Mouse (Mus musculus): Measurements from ENCODE around the gene Heca. TPM values are rescaled to one million over a fixed set of nuclear protein-coding genes. Genes with fewer than 3 reads are reported as not detected.
A peak's percentile ranks its signal among the peaks of the same experiment; 100 is the strongest.
"Not testable (repeated sequence)": the region's sequence is repeated elsewhere in the genome, so short reads cannot be mapped to it uniquely, and the experiment has no call there.

Heca gene
- 10 to 100 TPM; 17.4 to 22.7 (median 20.4) TPM for total RNA-seq (2022)

DNA sequence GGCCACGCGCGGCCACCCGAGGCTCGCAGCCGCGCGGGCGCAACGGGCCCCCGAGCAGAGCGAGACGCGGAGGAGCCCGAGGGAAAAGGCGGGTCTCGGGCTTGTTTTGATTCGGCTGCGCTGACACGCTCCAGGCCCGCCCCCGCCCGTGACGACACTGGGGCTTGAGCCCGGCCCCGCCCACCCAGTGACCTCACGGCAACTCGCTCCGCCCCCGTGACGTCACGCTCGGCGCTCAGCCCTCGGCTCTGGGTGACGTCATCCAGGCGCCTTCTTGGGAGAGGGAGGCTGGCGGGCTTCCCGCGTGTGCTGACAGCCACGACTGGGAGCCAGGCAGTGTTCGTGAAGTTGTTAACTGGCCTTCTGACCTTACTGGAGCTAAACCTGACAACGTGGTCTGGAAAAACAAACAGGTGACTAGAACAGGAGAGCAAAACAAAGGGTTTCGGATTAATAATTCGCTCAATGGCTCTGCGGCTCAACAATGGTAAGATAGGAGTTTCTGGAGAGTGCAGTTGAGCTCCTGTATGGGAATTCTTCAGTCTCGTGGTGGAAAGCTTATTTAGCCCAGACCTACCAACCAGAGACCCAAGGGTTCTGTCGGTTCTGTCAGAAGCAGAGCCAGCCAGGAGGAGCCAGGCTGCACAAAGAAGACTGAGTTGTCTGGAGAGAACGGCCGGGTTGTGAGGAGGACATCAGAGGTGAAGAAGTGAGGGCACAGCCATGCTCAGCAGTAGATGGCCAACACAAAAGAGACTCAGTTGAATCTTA lies at the start of gene Heca:
TSS of gene Heca (minus strand) at position 108 of the 771 bp plus-strand sequence.
- DNase-seq (ENCODE audit: low spot score in 2 of 2): peak; percentile 72 to 76

DNA sequence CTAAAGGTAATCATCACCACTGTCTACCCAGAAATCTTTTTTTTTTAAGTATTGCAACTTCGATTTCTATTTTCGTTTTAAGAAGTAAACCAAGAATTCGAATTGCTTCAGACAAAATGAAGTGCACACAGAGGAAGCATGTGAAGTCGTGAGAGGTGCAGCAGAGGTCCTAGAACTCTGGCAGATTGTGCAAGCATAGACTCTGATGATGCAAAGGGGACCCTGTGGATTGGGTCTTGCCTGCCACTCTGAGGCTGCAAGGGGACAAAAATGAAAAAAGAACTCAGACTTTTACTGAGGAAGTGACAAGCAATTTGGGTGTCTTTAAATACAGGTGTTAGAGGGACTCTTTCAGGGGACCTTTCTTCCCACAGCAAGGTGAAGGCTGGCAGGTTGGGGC lies 42.7 kb upstream of the Heca start:
- no peak for DNase-seq (ENCODE audit: low spot score in 2 of 2)

GRCm38 (mm10) chr10:17989136-17989535 lies 41.3 kb upstream of the Heca start:
- DNase-seq (ENCODE audit: low spot score in 2 of 2): no peak

- no peak for DNase-seq (ENCODE audit: low spot score in 2 of 2)
Measured at GRCm38 (mm10) chr10:17987823-17988423, 40.1 kb upstream of the Heca start.

- DNase-seq (ENCODE audit: low spot score in 2 of 2): peak; percentile 31 to 59
Measured at GRCm38 (mm10) chr10:17983313-17983712, 35.4 kb upstream of the Heca start.

DNA sequence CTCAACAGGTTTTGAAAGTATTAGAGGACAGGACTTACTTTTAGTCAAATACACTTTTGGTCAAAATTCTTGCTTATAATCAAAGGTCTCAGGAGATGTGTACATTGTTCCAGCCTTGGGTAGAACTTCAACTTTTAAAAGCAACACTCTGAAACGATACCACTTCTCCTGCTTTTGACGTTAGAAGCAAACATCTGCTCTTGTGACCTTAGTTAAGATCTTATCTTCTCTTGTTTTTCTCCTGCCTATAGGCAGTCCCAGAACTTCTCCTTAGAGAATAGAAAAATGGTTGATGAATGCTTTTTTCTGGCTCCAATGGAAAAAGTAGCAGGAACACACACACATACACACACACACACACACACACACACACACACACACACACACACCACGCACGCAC lies 18.2 kb upstream of the Heca start:
- no peak for DNase-seq (ENCODE audit: low spot score in 2 of 2)

GRCm38 (mm10) chr10:17950761-17951160 lies 2.9 kb upstream of the Heca start:
- no peak for DNase-seq (ENCODE audit: low spot score in 2 of 2)

- DNase-seq (ENCODE audit: low spot score in 2 of 2): peak; percentile 43 to 55
Measured at GRCm38 (mm10) chr10:17947175-17947906, 526 bp downstream of the Heca start.

- not testable (repeated sequence) for DNase-seq (ENCODE audit: low spot score in 2 of 2)
Measured at GRCm38 (mm10) chr10:17946799-17947174, 1.1 kb downstream of the Heca start.

GRCm38 (mm10) chr10:17946046-17946445 lies 1.8 kb downstream of the Heca start:
- no peak for DNase-seq (ENCODE audit: low spot score in 2 of 2)

GRCm38 (mm10) chr10:17933622-17934021 lies 14.2 kb downstream of the Heca start:
- DNase-seq (ENCODE audit: low spot score in 2 of 2): no peak

DNA sequence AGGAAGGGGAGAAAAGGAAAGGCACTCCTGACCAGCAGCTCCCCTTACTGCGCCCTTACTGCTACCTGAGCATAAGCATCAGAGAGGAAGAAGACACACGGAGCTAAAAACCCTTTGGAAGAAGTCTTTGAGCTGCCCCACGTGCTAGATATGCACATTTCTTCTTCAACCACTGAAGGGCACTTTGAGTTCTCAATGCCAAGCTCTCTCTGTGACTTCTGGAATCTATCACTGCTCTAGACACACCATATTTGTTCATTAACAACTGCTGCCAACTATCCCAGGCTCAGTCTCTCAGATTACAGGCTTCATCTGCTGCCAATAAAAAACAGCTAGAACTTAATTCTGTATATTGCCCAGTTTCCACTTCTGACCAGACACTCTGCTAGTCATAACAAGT lies 15.7 kb downstream of the Heca start:
- peak; percentile 10 to 12 for DNase-seq (ENCODE audit: low spot score in 2 of 2)

DNA sequence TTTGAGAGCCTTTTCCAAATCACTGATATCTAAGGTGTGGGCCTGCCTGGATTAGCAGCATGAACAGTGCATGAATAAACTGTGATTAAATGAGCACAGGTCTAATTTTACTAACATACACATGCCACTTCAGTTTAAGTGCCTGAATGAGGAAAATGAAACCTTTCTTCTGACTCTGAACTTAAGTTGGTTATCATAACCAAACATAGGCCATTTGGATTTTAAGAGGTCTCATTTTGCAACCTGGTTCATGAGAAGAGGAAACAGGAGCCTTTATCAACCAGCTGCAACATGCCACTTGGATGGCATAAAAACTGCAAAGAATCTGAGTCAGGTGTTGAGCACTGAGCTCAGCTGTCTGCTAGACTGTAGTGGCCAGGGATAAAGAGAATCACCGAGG lies 16.7 kb downstream of the Heca start:
- DNase-seq (ENCODE audit: low spot score in 2 of 2): no peak

GRCm38 (mm10) chr10:17930445-17931083 lies 17.3 kb downstream of the Heca start:
- DNase-seq (ENCODE audit: low spot score in 2 of 2): no peak

DNA sequence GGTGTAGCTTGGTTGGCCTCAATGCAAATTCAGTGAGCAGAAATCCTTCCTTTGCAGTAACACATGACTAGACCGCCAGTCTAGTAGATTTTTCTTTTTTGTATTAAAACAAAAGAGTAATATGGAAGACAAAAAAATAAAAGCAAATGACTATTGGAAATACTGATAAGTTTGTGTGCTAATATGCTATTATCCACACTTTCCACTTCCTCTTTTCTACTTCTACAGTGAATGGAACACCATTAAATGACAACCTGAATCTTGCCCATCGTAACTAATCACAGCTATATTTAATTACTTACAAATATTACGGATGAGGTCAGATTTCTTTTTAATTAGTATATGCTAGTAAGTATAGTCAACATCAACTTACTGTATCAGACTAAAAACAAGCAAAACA lies 22.7 kb downstream of the Heca start:
- DNase-seq (ENCODE audit: low spot score in 2 of 2): no peak

DNA sequence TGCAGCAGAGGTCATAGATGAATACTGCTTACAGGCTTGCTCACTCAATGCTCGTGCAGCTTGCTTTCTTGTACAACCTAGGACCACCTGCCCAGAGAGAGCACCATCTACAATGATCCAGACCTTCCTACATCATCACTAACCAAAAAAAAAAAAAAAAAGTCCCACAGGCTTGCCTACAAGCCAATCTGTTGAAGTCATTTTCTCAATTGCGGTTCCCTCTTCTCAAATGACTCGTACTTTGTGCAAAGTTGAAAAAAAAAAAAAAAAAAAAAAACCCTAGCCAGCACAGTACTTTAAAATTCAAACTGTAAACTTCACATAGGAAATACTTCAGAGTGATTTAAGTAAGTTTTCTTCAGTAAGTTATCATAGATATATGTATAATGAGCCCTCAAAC lies 23.7 kb downstream of the Heca start:
- DNase-seq (ENCODE audit: low spot score in 2 of 2): no peak

DNA sequence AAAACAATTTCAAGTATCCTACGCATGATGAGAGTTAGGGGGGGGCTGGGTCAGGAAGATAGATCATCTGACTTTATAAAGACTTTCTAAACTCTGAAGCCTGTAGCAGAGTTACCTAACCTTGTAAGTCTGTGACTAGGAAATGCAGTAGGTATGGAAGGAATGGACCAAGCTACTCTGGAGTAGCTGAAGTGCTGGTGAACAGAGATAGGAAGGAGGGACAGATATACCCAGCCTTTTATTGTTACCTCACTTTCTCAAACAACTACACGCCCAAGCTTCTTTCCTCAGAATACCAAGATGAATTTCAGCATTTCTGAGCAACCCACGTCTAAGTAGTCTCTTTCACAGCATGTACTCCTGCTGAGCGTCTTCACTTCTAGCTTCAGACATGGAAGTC lies 26.5 kb downstream of the Heca start:
- DNase-seq (ENCODE audit: low spot score in 2 of 2): no peak

DNA sequence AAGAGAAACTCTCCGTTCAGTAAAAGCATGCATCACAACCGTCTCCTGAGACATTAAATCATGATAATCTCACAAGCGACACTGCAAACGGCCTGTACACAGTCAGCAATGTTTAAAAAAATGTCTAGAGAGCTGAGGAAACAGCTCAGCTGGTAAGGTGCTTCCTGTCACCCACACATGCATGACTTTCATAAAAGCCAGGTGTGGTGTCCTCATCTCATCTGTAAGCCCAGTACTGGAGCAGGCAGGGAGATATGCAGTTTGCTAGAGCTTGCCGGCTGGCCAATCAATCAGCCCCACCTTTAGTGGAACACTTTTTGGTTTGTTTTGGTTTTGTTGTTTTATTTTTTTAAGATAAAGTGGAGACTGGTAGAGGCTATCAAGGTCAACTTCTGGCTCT lies 27.9 kb downstream of the Heca start:
- no peak for DNase-seq (ENCODE audit: low spot score in 2 of 2)

GRCm38 (mm10) chr10:17919032-17919431 lies 28.8 kb downstream of the Heca start:
- DNase-seq (ENCODE audit: low spot score in 2 of 2): no peak

DNA sequence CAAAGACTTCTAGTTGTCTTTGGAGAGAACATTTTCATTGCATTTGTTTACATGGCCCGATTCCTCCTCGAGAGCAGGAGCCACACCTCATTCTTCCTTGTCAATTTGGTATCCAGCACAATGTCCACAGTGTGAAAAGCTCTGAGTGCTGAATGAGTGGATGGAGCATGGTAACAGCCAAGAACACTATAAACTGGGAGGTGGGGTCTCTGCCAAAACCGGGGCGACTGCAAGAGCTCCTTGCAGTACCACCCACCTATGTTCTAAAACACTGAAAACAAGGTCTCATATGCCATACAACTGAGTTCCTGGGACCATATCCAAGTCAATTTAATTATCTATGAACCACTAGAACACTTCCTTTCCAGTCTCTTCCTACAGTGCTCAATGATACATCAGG lies 39.1 kb downstream of the Heca start:
- no peak for DNase-seq (ENCODE audit: low spot score in 2 of 2)

DNA sequence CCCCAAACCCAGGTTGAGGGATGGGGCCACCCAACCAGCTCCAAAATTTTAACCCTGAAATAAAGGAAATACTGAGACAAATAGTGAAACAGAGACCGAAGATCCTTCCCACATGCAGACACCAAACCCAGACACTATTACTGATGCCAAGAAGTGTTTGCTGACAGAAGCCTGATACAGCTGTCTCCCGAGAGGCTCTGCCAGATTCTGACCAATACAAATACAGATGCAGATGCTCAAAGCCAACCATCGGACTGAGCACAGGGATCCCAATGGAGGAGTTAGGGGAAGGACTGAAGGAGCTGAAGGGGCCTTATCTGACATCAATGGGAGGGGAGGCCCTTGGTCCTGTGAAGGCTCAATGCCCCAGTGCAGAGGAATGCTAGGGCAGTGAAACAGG lies 41.5 kb downstream of the Heca start:
- DNase-seq (ENCODE audit: low spot score in 2 of 2): not testable (repeated sequence)

GRCm38 (mm10) chr10:17903449-17903848 lies 44.4 kb downstream of the Heca start:
- no peak for DNase-seq (ENCODE audit: low spot score in 2 of 2)
